31 mouse cellular contexts compared by ENCODE assay signal in genomic region chr15:84944319-84944718, GRCm38 (mm10). TPM values are rescaled to one million over a fixed set of nuclear protein-coding genes. Genes with fewer than 3 reads are reported as not detected.
DNase-seq lines count a peak whose midpoint lies in the region; ATAC-seq and TF ChIP-seq lines count a peak whose summit lies in the region.
"Had no signal": no experiment of that assay in that cellular context is flagged by ENCODE, and none has a peak within 500 bp of the region (broad histone marks: within the 10 kb centered on the region; RNA-seq: fewer than 3 reads in every experiment).

No protein-coding gene starts in this region.

- no peak overlapping the region for H3K4me3 ChIP-seq in forebrain, postnatal 0 days (ENCODE audit: low read depth, low read length)
- H3K4me3 ChIP-seq in forebrain, embryonic 13.5 days, result no peak overlapping the region
- H3K4me3 ChIP-seq in hindbrain, embryonic 13.5 days, result no peak overlapping the region
- no peak overlapping the region for H3K4me3 ChIP-seq in hindbrain, embryonic 14.5 days (replicated peaks; ENCODE audit: low read length)
- no peak overlapping the region for H3K4me3 ChIP-seq in midbrain, embryonic 11.5 days (ENCODE audit: low read depth, low read length)
- no peak overlapping the region for H3K4me3 ChIP-seq in midbrain, embryonic 14.5 days (replicated peaks; ENCODE audit: low read depth, low read length)
- H3K4me3 ChIP-seq: embryonic facial prominence, embryonic 12.5 days; heart, embryonic 15.5 days; hindbrain, embryonic 15.5 days; kidney, embryonic 15.5 days; liver, embryonic 13.5 days; megakaryocyte, embryonic 14.5 days; midbrain, embryonic 13.5 days; stomach, embryonic 15.5 days had no signal

- H3K9me3 ChIP-seq in forebrain, postnatal 0 days (ENCODE audit: low read length), result no peaks in the 10 kb centered on the region
- H3K9me3 ChIP-seq in forebrain, embryonic 13.5 days (replicated peaks), result no peaks in the 10 kb centered on the region
- no peaks in the 10 kb centered on the region for H3K9me3 ChIP-seq in hindbrain, embryonic 13.5 days
- H3K9me3 ChIP-seq in hindbrain, embryonic 14.5 days (ENCODE audit: control insufficient read depth, low read length), result no peaks in the 10 kb centered on the region
- H3K9me3 ChIP-seq in midbrain, embryonic 11.5 days (ENCODE audit: control insufficient read depth, low read length), result no peaks in the 10 kb centered on the region
- no peaks in the 10 kb centered on the region for H3K9me3 ChIP-seq in midbrain, embryonic 14.5 days (ENCODE audit: control insufficient read depth, low read length)
- H3K9me3 ChIP-seq: embryonic facial prominence, embryonic 12.5 days; G1E; heart, embryonic 15.5 days; hindbrain, embryonic 15.5 days; kidney, embryonic 15.5 days; liver, embryonic 13.5 days; megakaryocyte, embryonic 14.5 days; midbrain, embryonic 13.5 days; stomach, embryonic 15.5 days had no signal

- H3K27ac ChIP-seq in forebrain, postnatal 0 days (ENCODE audit: low read depth, low read length), result 0 out of 2 replicates have a peak overlapping the region, but pooled peaks have one; percentile 21
- H3K27ac ChIP-seq in forebrain, embryonic 13.5 days, result no peak overlapping the region
- H3K27ac ChIP-seq in hindbrain, embryonic 13.5 days, result 0 out of 2 replicates have a peak overlapping the region, but pooled peaks have one; percentile 36
- H3K27ac ChIP-seq in hindbrain, embryonic 14.5 days, result no peak overlapping the region
- no peak overlapping the region for H3K27ac ChIP-seq in midbrain, embryonic 11.5 days (ENCODE audit: low read depth, low read length)
- no peak overlapping the region for H3K27ac ChIP-seq in midbrain, embryonic 14.5 days (replicated peaks; ENCODE audit: low read depth, low read length)
- H3K27ac ChIP-seq: embryonic facial prominence, embryonic 12.5 days; heart, embryonic 15.5 days; hindbrain, embryonic 15.5 days; kidney, embryonic 15.5 days; liver, embryonic 13.5 days; midbrain, embryonic 13.5 days; stomach, embryonic 15.5 days had no signal

- ATAC-seq in forebrain, postnatal 0 days, result no peak
- ATAC-seq in forebrain, embryonic 13.5 days, result no peak
- no peak for ATAC-seq in hindbrain, embryonic 13.5 days (ENCODE audit: low FRiP score)
- ATAC-seq in hindbrain, embryonic 14.5 days (ENCODE audit: low FRiP score), result no peak
- no peak for ATAC-seq in midbrain, embryonic 11.5 days (ENCODE audit: low FRiP score)
- ATAC-seq in midbrain, embryonic 14.5 days (ENCODE audit: low FRiP score, low TSS enrichment), result no peak
- ATAC-seq: lung, postnatal 0 days; midbrain, embryonic 13.5 days; Patski had no signal

- H3K9ac ChIP-seq in forebrain, postnatal 0 days, result no peak overlapping the region
- no peak overlapping the region for H3K9ac ChIP-seq in forebrain, embryonic 13.5 days
- no peak overlapping the region for H3K9ac ChIP-seq in hindbrain, embryonic 13.5 days
- H3K9ac ChIP-seq in hindbrain, embryonic 14.5 days, result no peak overlapping the region
- no peak overlapping the region for H3K9ac ChIP-seq in midbrain, embryonic 11.5 days (ENCODE audit: low read length)
- no peak overlapping the region for H3K9ac ChIP-seq in midbrain, embryonic 14.5 days (replicated peaks; ENCODE audit: low read length)
- H3K9ac ChIP-seq: embryonic facial prominence, embryonic 12.5 days; heart, embryonic 15.5 days; hindbrain, embryonic 15.5 days; kidney, embryonic 15.5 days; liver, embryonic 13.5 days; midbrain, embryonic 13.5 days; stomach, embryonic 15.5 days had no signal

- H3K27me3 ChIP-seq in forebrain, postnatal 0 days (ENCODE audit: insufficient read depth, low read length), result no peaks in the 10 kb centered on the region
- no peaks in the 10 kb centered on the region for H3K27me3 ChIP-seq in forebrain, embryonic 13.5 days
- H3K27me3 ChIP-seq in hindbrain, embryonic 13.5 days, result no peaks in the 10 kb centered on the region
- no peaks in the 10 kb centered on the region for H3K27me3 ChIP-seq in hindbrain, embryonic 14.5 days (ENCODE audit: control insufficient read depth, insufficient read depth, low read length)
- no peaks in the 10 kb centered on the region for H3K27me3 ChIP-seq in midbrain, embryonic 11.5 days (ENCODE audit: control insufficient read depth, insufficient read depth, low read length)
- H3K27me3 ChIP-seq in midbrain, embryonic 14.5 days (ENCODE audit: control insufficient read depth, insufficient read depth, low read length), result no peaks in the 10 kb centered on the region
- H3K27me3 ChIP-seq: embryonic facial prominence, embryonic 12.5 days; heart, embryonic 15.5 days; hindbrain, embryonic 15.5 days; kidney, embryonic 15.5 days; liver, embryonic 13.5 days; midbrain, embryonic 13.5 days; Patski; stomach, embryonic 15.5 days had no signal

- 79% methylated on average over 5 of the region's 5 CpGs for WGBS in forebrain, postnatal 0 days
- whole genome bisulfite sequencing in forebrain, embryonic 13.5 days, result 86% methylated on average over 5 of the region's 5 CpGs
- WGBS in hindbrain, embryonic 13.5 days, result 75% methylated on average over 5 of the region's 5 CpGs
- 86% methylated on average over 5 of the region's 5 CpGs for WGBS in hindbrain, embryonic 14.5 days
- 88% methylated on average over 5 of the region's 5 CpGs for whole genome bisulfite sequencing in midbrain, embryonic 11.5 days
- WGBS in midbrain, embryonic 14.5 days, result 92% methylated on average over 5 of the region's 5 CpGs

- no peaks in the 10 kb centered on the region for H3K4me1 ChIP-seq in forebrain, postnatal 0 days (ENCODE audit: insufficient read depth)
- H3K4me1 ChIP-seq in forebrain, embryonic 13.5 days, result no peaks in the 10 kb centered on the region
- no peaks in the 10 kb centered on the region for H3K4me1 ChIP-seq in hindbrain, embryonic 13.5 days (replicated peaks)
- H3K4me1 ChIP-seq in hindbrain, embryonic 14.5 days (replicated peaks; ENCODE audit: control insufficient read depth, insufficient read depth, low read length), result no peaks in the 10 kb centered on the region
- no peaks in the 10 kb centered on the region for H3K4me1 ChIP-seq in midbrain, embryonic 11.5 days (ENCODE audit: control insufficient read depth, insufficient read depth, low read length)
- H3K4me1 ChIP-seq in midbrain, embryonic 14.5 days (ENCODE audit: control insufficient read depth, insufficient read depth, low read length), result no peaks in the 10 kb centered on the region
- H3K4me1 ChIP-seq: embryonic facial prominence, embryonic 12.5 days; hindbrain, embryonic 15.5 days; liver, embryonic 13.5 days; midbrain, embryonic 13.5 days; stomach, embryonic 15.5 days had no signal

- peaks cover 53% of the 10 kb centered on the region for H3K36me3 ChIP-seq in forebrain, postnatal 0 days (ENCODE audit: insufficient read depth)
- H3K36me3 ChIP-seq in forebrain, embryonic 13.5 days (ENCODE audit: poor library complexity, severe bottlenecking), result peaks cover 67% of the 10 kb centered on the region
- H3K36me3 ChIP-seq in hindbrain, embryonic 13.5 days, result peaks cover 65% of the 10 kb centered on the region
- peaks cover 74% of the 10 kb centered on the region for H3K36me3 ChIP-seq in hindbrain, embryonic 14.5 days (replicated peaks; ENCODE audit: control insufficient read depth, insufficient read depth)
- peaks cover 15% of the 10 kb centered on the region for H3K36me3 ChIP-seq in midbrain, embryonic 11.5 days (ENCODE audit: control insufficient read depth, insufficient read depth, low read length)
- H3K36me3 ChIP-seq in midbrain, embryonic 14.5 days (ENCODE audit: control insufficient read depth, insufficient read depth, low read length), result peaks cover 67% of the 10 kb centered on the region

- no peak overlapping the region for H3K4me2 ChIP-seq in forebrain, postnatal 0 days (ENCODE audit: low read depth)
- H3K4me2 ChIP-seq in forebrain, embryonic 13.5 days, result no peak overlapping the region
- no peak overlapping the region for H3K4me2 ChIP-seq in hindbrain, embryonic 13.5 days
- no peak overlapping the region for H3K4me2 ChIP-seq in hindbrain, embryonic 14.5 days (replicated peaks)
- no peak overlapping the region for H3K4me2 ChIP-seq in midbrain, embryonic 11.5 days
- no peak overlapping the region for H3K4me2 ChIP-seq in midbrain, embryonic 14.5 days (ENCODE audit: low read length)
- H3K4me2 ChIP-seq: embryonic facial prominence, embryonic 12.5 days; heart, embryonic 15.5 days; hindbrain, embryonic 15.5 days; kidney, embryonic 15.5 days; liver, embryonic 13.5 days; midbrain, embryonic 13.5 days; stomach, embryonic 15.5 days had no signal

- TF ChIP-seq CTCF in forebrain, postnatal 0 days (IDR thresholded peaks at IDR 0.05; ENCODE audit: low read depth), result no peak

- DNase-seq in forebrain, postnatal 0 days, result no peak
- DNase-seq in hindbrain, embryonic 14.5 days (ENCODE audit: low spot score), result no peak
- peak; percentile 77 for DNase-seq in midbrain, embryonic 11.5 days (ENCODE audit: low spot score, missing footprints)
- DNase-seq in midbrain, embryonic 14.5 days, result no peak
- no peak for DNase-seq in urinary bladder, postnatal 10 days (ENCODE audit: low spot score)
- DNase-seq: adrenal gland, postnatal 10 days; cerebellum, adult 8-10 months; cerebellum, postnatal 36 days; embryo, embryonic 11 days; gastrocnemius, postnatal 14 days; heart, adult 18-20 months; heart, postnatal 36 days; kidney, adult 18-20 months; kidney, postnatal 25 days; layer of hippocampus, postnatal 36 days; liver, embryonic 13.5 days; lung, adult 18-20 months; lung, postnatal 4 days; right cerebral cortex, postnatal 25 days had no signal

RNA-seq across cellular contexts. Expression of gene Nup50, which starts 21.1 kb away (rescaled TPM):
- total RNA-seq in forebrain, postnatal 0 days (2014; rRNA removed), result 19.5 and 24.8 TPM in 2 replicates
- polyA plus RNA-seq in forebrain, postnatal 0 days (2015; fragmentation: Nextera tagmentation; extraction: Ambion mirVana), result 23.5 and 24.5 TPM in 2 replicates
- 41.9 and 44.7 TPM in 2 replicates for polyA plus RNA-seq in forebrain, embryonic 13.5 days (2015; fragmentation: Nextera tagmentation; extraction: Ambion mirVana)
- polyA plus RNA-seq in hindbrain, embryonic 13.5 days (2015; fragmentation: Nextera tagmentation; extraction: Ambion mirVana), result 31.6 and 31.9 TPM in 2 replicates
- polyA plus RNA-seq in hindbrain, embryonic 14.5 days (2014; fragmentation: Nextera tagmentation; extraction: Ambion mirVana), result 24.2 and 25.3 TPM in 2 replicates
- polyA plus RNA-seq in midbrain, embryonic 11.5 days (2014; fragmentation: Nextera tagmentation; extraction: Ambion mirVana), result 66.8 and 71.7 TPM in 2 replicates
- polyA plus RNA-seq in midbrain, embryonic 14.5 days (2014; fragmentation: Nextera tagmentation; extraction: Ambion mirVana), result 19.4 and 28.7 TPM in 2 replicates

RNA-seq across cellular contexts. Expression of gene Gm29666, which starts 24.5 kb away (rescaled TPM):
- total RNA-seq in forebrain, postnatal 0 days (2014; rRNA removed), result 0.54 and 0.86 TPM in 2 replicates
- polyA plus RNA-seq in forebrain, postnatal 0 days (2015; fragmentation: Nextera tagmentation; extraction: Ambion mirVana), result 0.26 and 0.47 TPM in 2 replicates
- polyA plus RNA-seq in forebrain, embryonic 13.5 days (2015; fragmentation: Nextera tagmentation; extraction: Ambion mirVana), result 1.1 TPM in 2 replicates
- polyA plus RNA-seq in hindbrain, embryonic 13.5 days (2015; fragmentation: Nextera tagmentation; extraction: Ambion mirVana), result 0.82 and 0.98 TPM in 2 replicates
- 0.74 and 0.83 TPM in 2 replicates for polyA plus RNA-seq in hindbrain, embryonic 14.5 days (2014; fragmentation: Nextera tagmentation; extraction: Ambion mirVana)
- 0.61 and 0.66 TPM in 2 replicates for polyA plus RNA-seq in midbrain, embryonic 11.5 days (2014; fragmentation: Nextera tagmentation; extraction: Ambion mirVana)
- polyA plus RNA-seq in midbrain, embryonic 14.5 days (2014; fragmentation: Nextera tagmentation; extraction: Ambion mirVana), result 0.46 and 0.51 TPM in 2 replicates

RNA-seq across cellular contexts. Expression of gene 5031439G07Rik, which starts 44.0 kb away (rescaled TPM):
- 99.6 and 112 TPM in 2 replicates for total RNA-seq in forebrain, postnatal 0 days (2014; rRNA removed)
- 27.4 and 28.9 TPM in 2 replicates for polyA plus RNA-seq in forebrain, postnatal 0 days (2015; fragmentation: Nextera tagmentation; extraction: Ambion mirVana)
- 14.1 and 14.7 TPM in 2 replicates for polyA plus RNA-seq in forebrain, embryonic 13.5 days (2015; fragmentation: Nextera tagmentation; extraction: Ambion mirVana)
- 17.7 and 18.4 TPM in 2 replicates for polyA plus RNA-seq in hindbrain, embryonic 13.5 days (2015; fragmentation: Nextera tagmentation; extraction: Ambion mirVana)
- 19.2 and 27.8 TPM in 2 replicates for polyA plus RNA-seq in hindbrain, embryonic 14.5 days (2014; fragmentation: Nextera tagmentation; extraction: Ambion mirVana)
- 11.7 and 17.2 TPM in 2 replicates for polyA plus RNA-seq in midbrain, embryonic 11.5 days (2014; fragmentation: Nextera tagmentation; extraction: Ambion mirVana)
- polyA plus RNA-seq in midbrain, embryonic 14.5 days (2014; fragmentation: Nextera tagmentation; extraction: Ambion mirVana), result 22.0 and 23.2 TPM in 2 replicates

Comparison
In these comparisons a context has a peak if more than half of its experiments do, and no peak if none do; other contexts are left out.
1. H3K27ac ChIP-seq: peak in forebrain, postnatal 0 days (single experiment) and hindbrain, embryonic 13.5 days (single experiment); none in forebrain, embryonic 13.5 days (single experiment), hindbrain, embryonic 14.5 days (single experiment), midbrain, embryonic 11.5 days (single experiment) and midbrain, embryonic 14.5 days (single experiment).